Mouse (Mus musculus) erythroblast, embryonic 14.5 days (primary cell): ENCODE data around the gene Snrpd2.

Experiments
- GATA1 ChIP-seq: IDR thresholded peaks from 2 replicates; pipeline ENCODE4 v1.6.1; 2012; ENCODE audit warnings: low read length, inconsistent platforms, mixed read lengths
- TAL1 ChIP-seq: IDR thresholded peaks from 3 replicates; pipeline ENCODE4 v1.6.1; 2012; ENCODE audit warnings: low read length, inconsistent platforms, mixed read lengths

DNA sequence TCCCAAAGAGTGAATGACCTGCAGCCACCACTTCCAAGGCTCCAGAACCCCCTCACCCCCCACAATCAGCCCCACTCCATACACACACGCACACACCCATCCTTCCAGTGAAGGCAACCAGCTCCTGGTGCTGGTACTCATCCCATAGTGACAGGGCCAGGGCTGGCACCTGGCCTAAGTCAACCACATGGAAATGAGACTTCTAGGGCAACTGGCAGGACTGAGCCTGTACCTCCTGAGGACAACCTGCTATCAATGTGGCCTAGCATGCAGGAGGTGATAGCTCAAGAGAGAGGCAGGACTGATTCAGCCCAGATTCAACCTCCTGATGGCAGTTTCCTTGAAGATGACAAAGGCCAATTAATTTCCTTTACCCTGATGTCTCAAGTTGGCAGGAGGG, 49.2 kb upstream of the Snrpd2 start:
- TF ChIP-seq GATA1 (no peak), TAL1 (no peak)
